Mouse (Mus musculus) adrenal gland, postnatal 36 days (tissue): ENCODE measurements around the gene Ppm1n. TPM values are rescaled to one million over a fixed set of nuclear protein-coding genes. Genes with fewer than 3 reads are reported as not detected.

ENCODE experiments used
- DNase-seq, 2 experiments: peaks; one replicate each; pipeline ENCODE4 v3.0.0; 2021; ENCODE audit warnings: mixed read lengths in 1 of 2
- total RNA-seq, 2 experiments: library from RNA; stranded (reverse); gene quantifications; 2 replicates each; pipeline ENCODE4 v1.2.3; 2021

The Ppm1n gene
- total RNA-seq, 2 experiments from 2014 or later: not detected

- DNase-seq: peak; percentile 81 to 87
Observed at GRCm38 (mm10) chr7:19282791-19283405, 3.0 kb upstream of the Ppm1n start.

- peak; percentile 81 to 89 for DNase-seq
Observed at GRCm38 (mm10) chr7:19282385-19282784, 2.5 kb upstream of the Ppm1n start, which contains the start of gene Rtn2. Gene Rtn2, plus strand, starts transcription at chr7:19282624.

GRCm38 (mm10) chr7:19281680-19282304 is 1.9 kb upstream of the Ppm1n start:
- peak in 1 of 2 experiments; percentile 44 for DNase-seq

- DNase-seq: no peak
Observed at GRCm38 (mm10) chr7:19279052-19279451, 812 bp downstream of the Ppm1n start.

- DNase-seq: no peak
Observed at GRCm38 (mm10) chr7:19276253-19276652, 3.6 kb downstream of the Ppm1n start.

- peak; percentile 84 to 90 for DNase-seq
Observed at GRCm38 (mm10) chr7:19272173-19272764, 7.6 kb downstream of the Ppm1n start.

GRCm38 (mm10) chr7:19271238-19272172 is 8.4 kb downstream of the Ppm1n start, which contains the start of gene Vasp:
Gene Vasp, minus strand, starts transcription at chr7:19271817.
- peak; percentile 90 to 92 for DNase-seq

- DNase-seq: peak in 1 of 2 experiments; percentile 49
Observed at GRCm38 (mm10) chr7:19270509-19271237, 9.2 kb downstream of the Ppm1n start.

- peak; percentile 72 to 81 for DNase-seq
Observed at GRCm38 (mm10) chr7:19269721-19270441, 10.0 kb downstream of the Ppm1n start.

- DNase-seq: no peak
Observed at GRCm38 (mm10) chr7:19268993-19269681, 10.7 kb downstream of the Ppm1n start.

GRCm38 (mm10) chr7:19267051-19267450 is 12.8 kb downstream of the Ppm1n start:
- no peak for DNase-seq

GRCm38 (mm10) chr7:19265928-19266822 is 13.7 kb downstream of the Ppm1n start:
- no peak for DNase-seq

GRCm38 (mm10) chr7:19265147-19265546 is 14.7 kb downstream of the Ppm1n start:
- no peak for DNase-seq

- no peak for DNase-seq
Observed at GRCm38 (mm10) chr7:19258336-19258735, 21.5 kb downstream of the Ppm1n start.

GRCm38 (mm10) chr7:19257390-19258022 is 22.4 kb downstream of the Ppm1n start:
- DNase-seq: peak; percentile 69 to 71

GRCm38 (mm10) chr7:19256567-19256966 is 23.3 kb downstream of the Ppm1n start:
- no peak for DNase-seq

GRCm38 (mm10) chr7:19255395-19255794 is 24.5 kb downstream of the Ppm1n start:
- DNase-seq: no peak

- peak in 1 of 2 experiments; percentile 15 for DNase-seq
Observed at GRCm38 (mm10) chr7:19253437-19253836, 26.4 kb downstream of the Ppm1n start.
